Mouse (Mus musculus): ENCODE data around the gene Ucn2.

Ucn2 gene

DNA sequence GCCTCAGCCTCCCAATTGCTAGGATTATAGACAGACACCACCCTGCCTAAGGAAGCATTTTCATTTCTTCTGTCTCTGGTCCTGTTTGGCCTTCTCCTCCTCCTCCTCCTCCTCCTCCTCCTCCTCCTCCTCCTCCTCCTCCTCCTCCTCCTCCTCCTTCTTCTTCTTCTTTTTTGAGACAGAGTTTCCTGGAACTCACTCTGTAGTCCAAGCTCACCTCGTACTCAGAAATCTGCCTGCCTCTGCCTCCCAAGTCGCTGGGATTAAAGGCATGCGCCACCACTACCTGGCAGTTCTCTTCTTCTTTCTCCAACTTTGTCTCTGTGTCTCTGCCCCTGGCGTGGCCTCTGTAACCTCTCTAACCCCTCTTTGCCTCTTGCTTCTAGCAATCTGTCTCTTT, at the start of gene Ucn2:
TSS of gene Ucn2 (plus strand) at position 301 of the 400 bp plus-strand sequence.
- DNase-seq (ENCODE audit: low read depth, low spot score) = no peak

DNA sequence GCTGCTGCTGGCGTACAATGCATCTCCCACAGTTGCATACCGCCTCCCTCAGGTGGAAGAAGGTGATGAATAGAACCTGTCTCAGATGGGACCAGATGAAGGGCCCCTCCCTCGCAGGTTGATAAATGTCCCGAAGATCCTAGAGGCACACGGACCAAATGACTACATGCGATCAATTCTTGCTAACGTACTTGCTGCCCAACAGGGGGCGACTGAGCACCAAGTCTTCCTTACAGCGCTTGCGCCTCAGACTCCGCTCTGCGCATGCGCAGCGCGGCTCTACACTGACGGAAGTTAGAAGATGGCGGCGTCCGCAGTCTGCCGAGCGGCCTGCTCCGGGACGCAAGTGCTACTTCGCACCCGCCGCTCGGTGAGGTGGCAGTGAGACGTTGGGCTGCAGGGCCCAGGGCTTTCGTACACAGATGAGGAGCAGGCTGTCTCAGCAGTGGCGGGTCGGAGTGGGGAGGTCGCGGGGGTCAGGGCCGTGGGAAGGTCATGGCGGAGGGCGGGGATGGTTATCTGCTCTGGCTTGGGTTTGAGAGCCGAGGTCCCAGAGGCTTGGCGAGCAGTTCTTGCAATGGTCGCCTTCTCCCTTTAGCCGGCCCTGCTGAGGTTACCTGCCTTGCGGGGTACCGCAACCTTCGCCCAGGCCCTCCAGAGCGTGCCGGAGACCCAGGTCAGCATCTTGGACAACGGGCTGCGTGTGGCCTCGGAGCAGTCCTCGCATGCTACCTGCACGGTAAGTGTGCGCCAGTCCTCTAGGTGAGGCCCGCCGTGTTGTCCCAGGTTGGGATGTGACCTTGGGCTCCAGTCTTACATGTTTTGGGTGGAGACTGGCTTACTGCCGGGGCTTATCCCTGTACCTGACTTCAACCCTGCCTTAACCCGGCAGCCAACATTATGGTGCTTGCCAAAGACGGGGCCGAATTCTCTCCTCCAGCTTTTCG, 49.1 kb upstream of the Ucn2 start, which contains the start of gene Uqcrc1:
TSS of gene Uqcrc1 (plus strand) at position 216 of the 947 bp plus-strand sequence.
- DNase-seq (ENCODE audit: low read depth, low spot score) = peak; percentile 97

DNA sequence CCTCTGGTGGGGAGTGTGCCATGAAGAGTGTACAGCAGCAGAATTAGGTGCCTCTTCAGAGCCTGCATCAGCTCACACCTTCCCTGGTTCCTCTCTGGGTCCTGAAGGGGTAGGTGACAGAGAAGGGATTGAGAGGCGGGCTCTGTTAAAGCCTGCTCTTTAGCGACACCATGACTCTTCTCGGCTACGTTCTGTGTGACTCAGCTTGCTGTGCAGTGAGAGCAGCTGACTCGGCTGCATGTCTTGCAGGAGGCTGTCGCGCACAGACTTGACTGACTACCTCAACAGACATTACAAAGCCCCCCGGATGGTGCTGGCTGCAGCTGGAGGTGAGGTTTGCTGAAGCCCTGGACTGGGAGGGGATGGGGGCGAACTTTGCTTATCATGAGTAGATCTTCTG, 40.7 kb upstream of the Ucn2 start:
- DNase-seq (ENCODE audit: low read depth, low spot score) = no peak

DNA sequence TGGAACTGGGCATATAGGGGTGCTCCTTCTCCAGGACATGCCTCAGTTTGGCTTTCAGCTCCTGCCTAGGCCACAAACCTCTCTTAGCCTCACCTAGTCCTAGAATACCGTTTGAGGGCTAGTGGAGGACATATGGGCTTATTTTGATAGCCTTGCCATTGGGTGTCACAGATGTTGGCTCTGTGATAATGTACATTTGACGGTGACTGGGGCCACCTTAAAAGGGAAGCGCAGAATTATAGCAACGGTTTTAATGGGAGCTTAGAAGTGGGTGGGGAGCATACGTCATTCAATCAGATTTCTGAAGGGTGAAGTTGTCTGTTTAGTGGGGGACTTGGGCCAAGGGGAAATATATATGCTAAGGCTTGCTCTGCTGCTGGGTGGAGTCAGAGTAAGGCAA, 40.2 kb upstream of the Ucn2 start:
- DNase-seq (ENCODE audit: low read depth, low spot score) = no peak

DNA sequence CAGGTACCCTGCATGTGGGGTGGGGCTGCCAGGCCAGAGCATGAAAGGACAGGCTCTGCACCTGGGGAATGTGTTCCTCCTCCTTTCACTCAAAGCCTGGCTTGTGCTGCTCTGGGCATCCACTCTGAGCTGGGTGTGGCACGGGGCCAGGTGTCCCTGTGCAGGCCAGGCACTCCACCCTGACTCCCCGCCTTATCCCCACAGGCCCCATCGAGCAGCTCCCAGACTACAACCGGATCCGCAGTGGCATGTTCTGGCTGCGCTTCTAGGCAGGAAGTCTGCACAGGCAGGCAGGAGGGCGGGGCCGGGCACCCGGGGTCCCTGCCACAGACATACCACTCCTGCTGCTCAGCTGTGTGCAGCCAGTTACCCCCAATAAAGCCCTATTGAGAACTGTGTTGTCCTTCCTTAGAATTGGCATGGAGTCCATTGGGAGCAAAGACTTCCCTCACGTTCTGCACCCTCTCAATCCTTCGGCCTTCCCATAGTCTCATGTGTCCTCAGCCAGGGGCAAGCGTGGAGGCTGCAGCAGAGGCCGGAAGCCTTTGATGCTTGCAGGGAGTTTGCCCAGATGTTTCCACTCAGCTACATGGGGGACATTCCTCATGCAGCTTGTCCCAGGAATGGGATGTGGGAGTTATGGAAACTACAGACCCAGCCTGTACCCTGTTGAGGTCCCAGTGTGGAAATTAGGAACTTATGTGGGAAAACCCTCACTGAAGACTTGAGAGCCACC, 36.4 kb upstream of the Ucn2 start:
- peak; percentile 10 for DNase-seq (ENCODE audit: low read depth, low spot score)

DNA sequence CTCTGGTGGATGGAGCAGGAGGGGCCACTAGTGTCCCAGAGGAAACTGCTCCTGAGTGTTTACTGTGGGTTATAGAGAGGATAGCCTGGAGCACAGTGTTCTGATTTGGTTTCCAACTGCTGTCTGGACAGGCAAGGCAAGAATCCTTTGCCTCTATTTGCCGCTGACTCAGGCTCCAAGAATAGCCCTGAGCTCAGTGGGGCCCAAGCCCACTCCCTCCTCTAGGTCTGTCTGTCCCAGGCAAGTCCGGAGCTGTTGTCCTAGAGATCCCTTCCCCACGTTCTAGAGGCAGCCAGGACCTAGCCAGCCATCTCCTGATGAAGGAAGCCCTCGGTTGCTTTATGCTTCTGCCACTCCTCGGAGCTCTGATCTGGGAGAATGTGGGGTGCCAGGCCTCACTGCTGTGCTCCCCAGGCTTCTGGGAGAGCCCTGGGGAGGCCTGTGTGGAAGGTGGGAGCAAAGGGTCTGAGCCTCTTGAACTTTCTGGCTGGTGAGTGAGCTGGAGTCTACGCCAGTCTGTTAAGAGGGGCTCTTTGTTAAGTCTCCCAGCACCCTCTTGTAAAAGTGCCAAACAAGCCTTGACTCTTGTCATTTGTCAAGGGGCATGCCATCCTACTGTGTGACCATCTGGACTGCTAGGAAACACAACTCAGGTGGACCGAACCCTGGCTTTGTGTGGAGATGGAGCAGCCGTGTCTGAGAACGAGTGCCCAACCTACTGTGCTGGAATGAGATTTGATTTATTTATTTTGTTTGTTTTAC, 35.7 kb upstream of the Ucn2 start:
- no peak for DNase-seq (ENCODE audit: low read depth, low spot score)

DNA sequence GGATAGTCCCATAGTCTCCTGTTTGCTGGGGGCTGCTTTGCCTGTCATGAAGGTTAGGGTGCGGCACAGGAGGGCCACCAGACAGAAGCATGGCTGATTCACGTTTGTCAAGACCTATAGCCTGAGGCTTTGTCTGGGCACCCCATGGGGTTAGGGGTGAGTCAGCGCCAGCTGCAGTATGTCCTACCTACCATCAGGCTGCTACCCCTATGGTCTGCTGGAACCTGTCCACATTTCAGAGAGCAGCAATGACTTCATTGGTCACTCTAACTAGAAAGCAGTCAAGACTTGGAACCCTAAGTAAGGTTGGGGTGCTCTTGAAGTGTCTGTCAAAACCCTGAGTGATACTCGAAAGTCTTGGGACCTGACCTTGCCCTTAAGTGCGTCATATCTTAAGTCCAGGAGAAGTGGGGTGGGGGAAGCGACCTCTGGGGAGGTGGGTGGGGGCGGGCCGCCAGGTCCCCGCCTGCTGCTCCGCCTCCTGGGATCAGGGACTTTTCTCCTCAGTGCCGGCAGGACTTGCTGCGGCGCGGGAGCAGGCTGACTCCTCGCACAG, 32.7 kb upstream of the Ucn2 start, which contains the start of gene Col7a1:
TSS of gene Col7a1 (plus strand) at position 506 of the 556 bp plus-strand sequence.
- peak; percentile 75 for DNase-seq (ENCODE audit: low read depth, low spot score)

DNA sequence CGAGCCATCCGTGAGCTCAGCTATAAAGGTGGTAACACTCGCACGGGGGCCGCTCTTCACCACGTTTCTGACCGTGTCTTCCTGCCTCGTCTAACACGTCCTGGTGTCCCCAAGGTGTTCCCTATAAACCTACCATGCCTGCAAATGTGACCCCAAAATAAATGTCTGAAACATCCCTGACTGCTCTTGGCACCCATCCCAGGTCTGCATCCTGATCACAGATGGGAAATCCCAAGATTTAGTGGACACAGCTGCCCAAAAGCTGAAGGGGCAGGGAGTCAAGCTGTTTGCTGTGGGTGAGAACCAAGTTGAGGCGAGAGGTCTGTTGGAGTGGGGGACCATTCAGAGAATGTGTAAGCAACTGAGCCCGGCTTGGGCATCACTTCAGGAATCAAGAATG, 30.6 kb upstream of the Ucn2 start:
- peak; percentile 20 for DNase-seq (ENCODE audit: low read depth, low spot score)

DNA sequence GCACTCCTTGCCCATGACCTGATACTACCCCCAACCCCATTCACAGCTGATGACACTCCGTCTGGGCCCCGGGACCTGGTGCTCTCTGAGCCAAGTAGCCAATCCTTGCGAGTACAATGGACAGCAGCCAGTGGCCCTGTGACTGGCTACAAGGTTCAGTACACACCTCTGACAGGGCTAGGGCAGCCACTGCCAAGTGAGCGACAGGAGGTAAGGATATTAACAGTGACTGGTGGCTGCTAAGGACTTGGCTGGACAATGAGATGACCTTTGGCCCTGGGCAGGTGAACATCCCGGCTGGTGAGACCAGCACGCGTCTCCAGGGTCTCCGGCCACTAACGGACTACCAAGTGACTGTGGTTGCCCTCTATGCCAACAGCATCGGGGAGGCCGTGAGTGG, 30.0 kb upstream of the Ucn2 start:
- no peak for DNase-seq (ENCODE audit: low read depth, low spot score)

DNA sequence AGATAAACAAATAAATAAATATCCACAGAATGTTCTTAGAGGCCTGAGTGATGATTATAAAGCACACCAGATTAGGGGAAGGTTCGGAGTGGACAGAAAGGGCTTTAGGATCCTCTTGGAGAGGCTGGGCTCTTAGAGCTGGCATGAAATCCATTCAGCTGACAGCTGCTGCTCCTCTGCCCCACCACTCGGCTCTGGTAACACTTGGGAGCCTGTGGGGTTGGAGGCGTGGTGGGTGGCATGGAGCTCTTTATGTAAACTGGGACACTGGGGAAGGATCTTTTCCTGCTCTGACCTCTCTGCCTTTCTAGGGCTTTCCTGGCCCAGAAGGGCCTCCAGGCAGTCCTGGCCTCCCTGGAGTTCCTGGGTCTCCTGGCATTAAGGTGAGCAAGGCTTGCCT, 22.2 kb upstream of the Ucn2 start:
- no peak for DNase-seq (ENCODE audit: low read depth, low spot score)

DNA sequence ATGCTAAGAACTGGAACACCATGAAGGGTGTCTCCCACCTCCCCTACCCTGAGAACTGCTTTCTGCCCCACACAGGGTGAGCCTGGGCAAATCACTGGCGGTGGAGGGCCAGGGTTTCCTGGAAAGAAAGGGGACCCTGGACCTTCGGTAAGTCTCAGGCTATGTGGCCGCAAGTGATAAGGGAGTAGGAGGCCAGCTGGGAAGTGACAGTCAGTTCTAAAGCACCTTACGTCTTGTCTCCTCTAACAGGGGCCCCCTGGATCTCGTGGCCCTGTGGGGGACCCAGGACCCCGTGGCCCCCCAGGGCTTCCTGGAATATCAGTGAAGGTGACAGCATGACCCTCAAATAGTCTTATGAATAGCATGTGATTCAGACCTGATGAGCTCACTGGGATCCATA, 21.5 kb upstream of the Ucn2 start:
- DNase-seq (ENCODE audit: low read depth, low spot score) = no peak

DNA sequence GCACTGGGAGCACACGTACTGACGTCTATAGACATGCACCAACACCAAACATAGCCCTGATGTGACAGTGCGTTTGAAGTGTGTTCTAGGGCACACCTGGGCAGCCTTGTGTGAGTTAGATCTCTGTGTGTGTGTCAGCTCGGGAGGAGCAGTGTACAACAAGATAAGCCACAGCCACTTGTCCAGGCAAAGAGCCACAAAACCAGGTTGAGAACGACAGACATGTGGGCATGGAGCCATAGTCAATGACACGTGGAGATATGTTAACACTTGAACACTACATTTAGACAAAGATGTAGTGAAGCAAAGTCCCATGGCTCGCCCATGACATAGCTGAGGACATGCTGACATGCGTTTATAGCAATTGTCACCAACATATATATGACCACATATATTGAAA, 15.2 kb upstream of the Ucn2 start:
- DNase-seq (ENCODE audit: low read depth, low spot score) = no peak

DNA sequence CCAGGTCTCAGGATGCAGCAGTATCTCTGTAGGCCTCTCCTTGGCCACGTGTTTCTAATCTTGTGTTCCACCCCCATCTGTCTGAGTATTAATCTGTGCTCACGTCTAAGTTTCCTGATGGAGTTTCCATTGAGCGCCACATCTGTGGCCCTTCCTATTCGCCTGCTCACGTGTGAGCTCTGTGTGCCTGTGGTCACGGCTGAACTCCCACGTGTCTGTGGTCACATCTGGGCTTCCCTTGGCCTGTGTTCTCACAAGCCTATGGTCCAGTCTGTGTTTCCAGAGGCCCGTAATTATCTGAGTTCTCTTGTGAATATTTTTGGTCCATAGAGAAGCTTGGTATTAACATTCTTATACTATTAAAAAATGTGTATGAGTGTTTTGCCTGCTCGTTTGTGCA, 9.3 kb upstream of the Ucn2 start:
- DNase-seq (ENCODE audit: low read depth, low spot score) = no peak

DNA sequence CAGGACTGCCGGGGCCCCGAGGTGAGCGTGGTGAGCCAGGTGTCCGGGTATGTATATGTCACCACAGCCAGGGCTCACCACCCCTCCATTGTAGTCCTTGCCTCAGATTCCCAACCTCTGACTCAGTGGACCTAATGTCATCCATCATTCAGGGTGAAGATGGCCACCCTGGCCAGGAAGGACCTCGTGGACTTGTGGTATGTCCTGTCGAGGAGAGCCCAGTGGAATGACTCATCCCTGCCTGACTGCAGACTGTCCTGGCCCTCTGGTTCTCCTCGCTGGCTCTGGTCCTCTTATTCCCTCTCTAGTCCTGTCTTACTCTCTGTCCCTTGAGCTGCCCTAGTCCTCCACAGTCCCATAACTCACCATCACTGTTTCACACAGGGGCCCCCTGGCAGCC, 7.8 kb upstream of the Ucn2 start:
- DNase-seq (ENCODE audit: low read depth, low spot score) = peak; percentile 97

DNA sequence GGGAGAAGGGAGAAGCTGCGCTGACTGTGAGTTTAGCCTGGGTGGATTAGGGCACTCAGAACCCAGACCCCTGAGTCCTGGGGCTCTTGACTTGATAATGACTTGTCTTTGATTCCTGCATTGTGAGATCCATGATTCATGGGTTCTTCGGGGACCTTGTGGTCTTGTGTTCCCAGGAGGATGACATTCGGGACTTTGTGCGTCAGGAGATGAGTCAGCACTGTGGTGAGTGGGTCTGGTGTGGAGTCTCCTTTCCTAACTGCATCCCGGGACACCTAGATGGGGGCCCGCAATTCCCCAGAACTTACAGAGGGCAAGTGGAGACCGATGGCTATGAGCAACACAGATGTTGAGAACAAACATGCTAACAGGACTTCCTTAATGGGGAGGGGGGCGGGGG, 3.3 kb upstream of the Ucn2 start:
- peak; percentile 78 for DNase-seq (ENCODE audit: low read depth, low spot score)

DNA sequence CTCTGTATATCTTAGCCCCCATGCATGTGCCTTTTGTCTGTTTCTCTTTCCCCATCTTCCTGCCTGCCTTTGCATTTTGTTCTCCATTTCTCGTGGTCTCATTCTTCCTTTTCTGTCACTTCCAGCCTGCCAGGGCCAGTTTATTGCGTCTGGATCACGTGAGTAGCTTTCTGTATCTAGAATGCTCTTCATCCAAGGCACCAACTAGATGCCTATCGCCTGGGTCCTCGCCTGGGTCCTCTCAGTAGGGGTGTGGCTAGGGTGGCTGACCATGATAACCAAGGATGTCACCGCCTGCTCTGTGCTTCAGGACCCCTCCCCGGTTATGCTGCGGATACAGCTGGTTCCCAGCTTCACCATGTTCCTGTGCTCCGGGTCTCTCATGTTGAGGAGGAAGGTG, 2.6 kb upstream of the Ucn2 start:
- no peak for DNase-seq (ENCODE audit: low read depth, low spot score)

DNA sequence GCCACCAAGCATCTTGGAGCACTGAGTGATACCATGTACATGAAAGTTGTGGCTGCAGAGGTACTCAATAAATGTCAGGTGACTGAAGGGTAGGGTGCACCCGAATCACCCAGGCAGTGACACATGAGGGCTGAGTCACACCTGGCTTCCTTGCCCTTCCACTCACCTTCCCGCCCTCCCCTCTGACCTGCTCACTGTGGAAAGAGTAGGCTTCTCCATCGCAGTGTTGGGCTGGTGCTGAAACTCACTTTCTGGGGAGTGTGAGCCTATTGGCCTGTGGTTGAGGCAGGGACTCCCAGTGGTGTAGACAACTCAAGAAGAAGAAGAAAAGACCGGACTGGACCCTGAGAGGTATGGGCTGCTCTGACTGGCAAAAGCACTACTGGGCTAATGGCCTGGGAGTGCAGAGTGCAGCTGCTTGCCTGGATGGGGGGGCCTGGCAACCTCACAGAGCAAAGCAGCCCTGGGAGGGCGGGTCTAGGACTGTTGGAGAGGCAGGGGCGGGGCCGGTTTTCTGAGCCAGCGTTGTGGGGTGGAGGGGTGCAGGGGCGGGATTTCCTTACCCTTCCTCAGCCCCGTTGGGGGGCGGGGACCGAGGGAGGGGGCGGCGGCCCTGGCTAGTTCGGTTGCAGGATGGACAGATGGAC, 2.0 kb downstream of the Ucn2 start:
- DNase-seq (ENCODE audit: low read depth, low spot score) = peak; percentile 24

DNA sequence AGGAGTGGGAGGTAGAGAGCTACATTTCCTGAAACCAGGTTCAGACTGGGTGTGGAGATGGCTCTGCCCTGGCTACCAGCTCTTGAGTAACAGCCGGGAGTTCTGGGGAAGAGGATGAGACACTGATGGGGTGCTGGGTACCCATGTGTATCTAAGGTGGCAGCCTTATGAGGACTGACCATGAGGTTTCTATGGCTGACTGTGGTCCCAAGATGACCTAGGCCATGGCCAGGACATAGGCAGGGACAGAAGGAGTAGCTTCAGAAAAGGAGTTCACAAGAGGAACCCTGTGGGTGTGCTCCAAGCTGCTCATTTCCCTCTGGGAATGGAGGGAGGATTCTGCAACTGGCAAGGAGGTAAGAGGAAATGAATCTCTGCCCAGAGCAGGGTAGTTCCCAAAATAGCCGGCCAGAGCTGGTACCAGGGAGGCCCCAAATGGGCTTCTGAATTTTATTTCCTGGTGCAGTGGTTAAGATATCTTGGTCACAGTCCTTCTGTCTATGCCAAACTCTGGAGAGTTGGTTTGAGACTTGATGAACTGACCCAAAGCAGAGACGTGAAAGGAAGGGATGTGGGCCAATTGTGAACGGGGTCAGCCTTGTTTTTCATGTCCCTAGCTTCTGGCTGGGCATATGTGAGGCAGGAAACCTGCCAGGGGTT, 4.1 kb downstream of the Ucn2 start:
- peak; percentile 42 for DNase-seq (ENCODE audit: low read depth, low spot score)

DNA sequence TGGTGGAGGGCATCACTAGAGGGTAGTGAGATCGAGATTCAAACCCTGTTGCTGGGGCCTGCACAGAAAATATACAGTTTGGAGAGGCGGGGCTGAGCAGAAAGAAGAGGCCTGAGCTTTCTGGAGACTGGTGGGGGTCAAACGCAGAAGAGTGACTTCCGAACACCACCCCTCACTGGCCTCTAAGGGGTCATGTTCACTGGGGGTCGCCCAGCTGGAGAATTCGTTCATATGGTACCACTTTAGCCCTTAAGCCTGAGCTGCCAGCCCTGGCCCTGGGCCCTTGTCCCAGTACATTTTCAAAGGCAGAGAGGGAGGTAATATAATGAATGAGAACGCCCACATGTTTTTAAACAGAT, 4.6 kb downstream of the Ucn2 start:
- peak; percentile 20 for DNase-seq (ENCODE audit: low read depth, low spot score)

DNA sequence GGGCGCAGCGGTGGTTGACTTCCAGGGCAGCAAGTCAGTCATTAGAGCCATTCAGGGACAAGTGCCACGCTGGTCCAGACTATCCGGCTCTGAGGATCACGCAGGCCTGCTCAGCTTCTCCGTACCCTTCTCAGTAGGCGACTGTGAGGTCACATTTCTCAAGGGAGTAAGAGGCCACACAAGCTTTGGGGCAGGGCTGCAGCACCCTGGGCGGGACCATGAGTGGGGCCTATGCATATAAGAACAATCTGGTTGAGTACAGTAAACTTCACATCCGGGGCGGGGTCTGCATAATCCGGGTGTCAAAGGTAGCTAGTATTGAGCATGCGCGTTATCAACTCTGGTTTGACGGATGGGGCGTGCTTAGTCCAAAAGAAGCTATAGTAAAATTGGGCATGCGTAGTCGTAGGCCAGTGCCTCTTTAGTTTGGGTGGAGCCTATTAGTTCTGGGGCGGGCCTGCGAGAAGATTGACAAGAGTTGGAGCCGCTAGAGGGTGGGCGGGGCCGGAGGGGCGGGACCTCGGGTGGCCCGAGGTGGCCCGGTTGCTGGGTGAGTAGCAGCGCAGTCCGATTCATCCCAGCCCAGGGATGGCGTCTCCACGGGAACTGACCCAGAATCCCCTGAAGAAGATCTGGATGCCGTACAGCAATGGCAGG, 5.7 kb downstream of the Ucn2 start, which contains the start of gene Pfkfb4:
TSS of gene Pfkfb4 (plus strand) at position 351 of the 657 bp plus-strand sequence.
- DNase-seq (ENCODE audit: low read depth, low spot score) = peak; percentile 100

Measured in 3T3-L1 (cell line).